Mouse (Mus musculus): ENCODE results near the gene Ccdc127. TPM values are rescaled to one million over a fixed set of nuclear protein-coding genes. Genes with fewer than 3 reads are reported as not detected.

Ccdc127 gene
- 46.6 and 50.9 TPM in 2 replicates for polyA plus RNA-seq (2014; fragmentation: Nextera tagmentation; extraction: Ambion mirVana)

GRCm38 (mm10) chr13:74349566-74350434 lies at the start of gene Ccdc127, which contains the start of gene Sdha:
Ccdc127 (plus strand) TSS chr13:74350309.
Sdha (minus strand) TSS chr13:74350280.
- Histone ChIP-seq H3K27me3 (replicated peaks; ENCODE audit: control insufficient read depth, insufficient read depth, low read length) (no peaks in the 10 kb centered on the region), H3K4me3 (ENCODE audit: low read depth, low read length) (peak within 1 kb of the TSS; percentile 93)
- 1% methylated on average over 57 of the region's 57 CpGs for WGBS

GRCm38 (mm10) chr13:74300925-74301606 lies 49.0 kb upstream of the Ccdc127 start:
- DNase-seq (ENCODE audit: low spot score) (peak; percentile 82), ATAC-seq (replicated peaks; ENCODE audit: low FRiP score, low TSS enrichment, low read depth) (peak; percentile 77)
- H3K9me3 ChIP-seq (ENCODE audit: control insufficient read depth, low read length): no peaks in the 10 kb centered on the region
- 43% methylated on average over 4 of the region's 4 CpGs for WGBS
- no peak overlapping the region for H3K4me2 ChIP-seq (ENCODE audit: low read length)
- H3K27ac ChIP-seq (ENCODE audit: low read depth): no peak overlapping the region
- H3K4me1 ChIP-seq (replicated peaks; ENCODE audit: control insufficient read depth, insufficient read depth, low read length): no peaks in the 10 kb centered on the region
- peaks cover 39% of the 10 kb centered on the region for H3K36me3 ChIP-seq (ENCODE audit: control insufficient read depth, insufficient read depth, low read length)
- no peaks in the 10 kb centered on the region for H3K27me3 ChIP-seq (replicated peaks; ENCODE audit: control insufficient read depth, insufficient read depth, low read length)
- no peak overlapping the region for H3K4me3 ChIP-seq (ENCODE audit: low read depth, low read length)
- H3K9ac ChIP-seq (ENCODE audit: low read length): no peak overlapping the region

More at GRCm38 (mm10) chr13:74349566-74350434, at the start of gene Ccdc127, which contains the start of gene Sdha:
- no peaks in the 10 kb centered on the region for H3K9me3 ChIP-seq (ENCODE audit: control insufficient read depth, low read length)
- DNase-seq (ENCODE audit: low spot score) (peak; percentile 97), ATAC-seq (replicated peaks; ENCODE audit: low FRiP score, low TSS enrichment, low read depth) (peak; percentile 94)
- H3K4me1 ChIP-seq (replicated peaks; ENCODE audit: control insufficient read depth, insufficient read depth, low read length): peaks cover 13% of the 10 kb centered on the region
- peak within 1 kb of the TSS; percentile 91 for H3K9ac ChIP-seq (ENCODE audit: low read length)
- peak within 1 kb of the TSS; percentile 78; the same call in 1 of the 2 replicates for H3K27ac ChIP-seq (ENCODE audit: low read depth)
- H3K36me3 ChIP-seq (ENCODE audit: control insufficient read depth, insufficient read depth, low read length): peaks cover 22% of the 10 kb centered on the region
- peak within 1 kb of the TSS; percentile 84 for H3K4me2 ChIP-seq (ENCODE audit: low read length)

- no peak overlapping the region for H3K9ac ChIP-seq (ENCODE audit: low read length)
- DNase-seq (ENCODE audit: low spot score) (peak; percentile 55), ATAC-seq (replicated peaks; ENCODE audit: low FRiP score, low TSS enrichment, low read depth) (peak; percentile 63)
- H3K4me3 ChIP-seq (ENCODE audit: low read depth, low read length): no peak overlapping the region
- no peak overlapping the region for H3K4me2 ChIP-seq (ENCODE audit: low read length)
- H3K27ac ChIP-seq (ENCODE audit: low read depth): no peak overlapping the region
- WGBS: 65% methylated on average over 6 of the region's 6 CpGs
- H3K9me3 ChIP-seq (ENCODE audit: control insufficient read depth, low read length): no peaks in the 10 kb centered on the region
- peaks cover 45% of the 10 kb centered on the region for H3K36me3 ChIP-seq (ENCODE audit: control insufficient read depth, insufficient read depth, low read length)
- no peaks in the 10 kb centered on the region for H3K27me3 ChIP-seq (replicated peaks; ENCODE audit: control insufficient read depth, insufficient read depth, low read length)
- H3K4me1 ChIP-seq (replicated peaks; ENCODE audit: control insufficient read depth, insufficient read depth, low read length): no peaks in the 10 kb centered on the region
Observed at GRCm38 (mm10) chr13:74301607-74301984, 48.5 kb upstream of the Ccdc127 start.

- WGBS: 83% methylated on average over 10 of the region's 10 CpGs
Observed at GRCm38 (mm10) chr13:74302050-74303037, 47.8 kb upstream of the Ccdc127 start.

GRCm38 (mm10) chr13:74305380-74305779 lies 44.7 kb upstream of the Ccdc127 start:
- no peak overlapping the region for H3K4me2 ChIP-seq (ENCODE audit: low read length)
- H3K27ac ChIP-seq (ENCODE audit: low read depth): no peak overlapping the region
- DNase-seq (ENCODE audit: low spot score): no peak
- no peak overlapping the region for H3K4me3 ChIP-seq (ENCODE audit: low read depth, low read length)
- 95% methylated on average over 6 of the region's 6 CpGs for WGBS
- no peaks in the 10 kb centered on the region for H3K4me1 ChIP-seq (replicated peaks; ENCODE audit: control insufficient read depth, insufficient read depth, low read length)
- H3K27me3 ChIP-seq (replicated peaks; ENCODE audit: control insufficient read depth, insufficient read depth, low read length): no peaks in the 10 kb centered on the region
- peaks cover 80% of the 10 kb centered on the region for H3K36me3 ChIP-seq (ENCODE audit: control insufficient read depth, insufficient read depth, low read length)
- no peak overlapping the region for H3K9ac ChIP-seq (ENCODE audit: low read length)
- no peak for ATAC-seq (replicated peaks; ENCODE audit: low FRiP score, low TSS enrichment, low read depth)
- no peaks in the 10 kb centered on the region for H3K9me3 ChIP-seq (ENCODE audit: control insufficient read depth, low read length)

More at GRCm38 (mm10) chr13:74302050-74303037, 47.8 kb upstream of the Ccdc127 start:
- Histone ChIP-seq H3K9me3 (ENCODE audit: control insufficient read depth, low read length) (no peaks in the 10 kb centered on the region), H3K27me3 (replicated peaks; ENCODE audit: control insufficient read depth, insufficient read depth, low read length) (no peaks in the 10 kb centered on the region), H3K9ac (ENCODE audit: low read length) (no peak overlapping the region), H3K36me3 (ENCODE audit: control insufficient read depth, insufficient read depth, low read length) (peaks cover 52% of the 10 kb centered on the region), H3K27ac (ENCODE audit: low read depth) (no peak overlapping the region), H3K4me3 (ENCODE audit: low read depth, low read length) (no peak overlapping the region), H3K4me2 (ENCODE audit: low read length) (no peak overlapping the region), H3K4me1 (replicated peaks; ENCODE audit: control insufficient read depth, insufficient read depth, low read length) (no peaks in the 10 kb centered on the region)
- DNase-seq (ENCODE audit: low spot score): no peak
- 0 out of 2 replicates have a peak, but pooled peaks have one; percentile 23 for ATAC-seq (replicated peaks; ENCODE audit: low FRiP score, low TSS enrichment, low read depth)

- no peaks in the 10 kb centered on the region for H3K4me1 ChIP-seq (replicated peaks; ENCODE audit: control insufficient read depth, insufficient read depth, low read length)
- no peak overlapping the region for H3K4me3 ChIP-seq (ENCODE audit: low read depth, low read length)
- DNase-seq (ENCODE audit: low spot score) (no peak), ATAC-seq (replicated peaks; ENCODE audit: low FRiP score, low TSS enrichment, low read depth) (no peak)
- no peak overlapping the region for H3K9ac ChIP-seq (ENCODE audit: low read length)
- no peaks in the 10 kb centered on the region for H3K9me3 ChIP-seq (ENCODE audit: control insufficient read depth, low read length)
- no peak overlapping the region for H3K27ac ChIP-seq (ENCODE audit: low read depth)
- H3K4me2 ChIP-seq (ENCODE audit: low read length): no peak overlapping the region
- WGBS: 96% methylated on average over 1 of the region's 1 CpGs
- no peaks in the 10 kb centered on the region for H3K27me3 ChIP-seq (replicated peaks; ENCODE audit: control insufficient read depth, insufficient read depth, low read length)
- H3K36me3 ChIP-seq (ENCODE audit: control insufficient read depth, insufficient read depth, low read length): peaks cover 84% of the 10 kb centered on the region
Observed at GRCm38 (mm10) chr13:74305780-74306179, 44.3 kb upstream of the Ccdc127 start.

GRCm38 (mm10) chr13:74314616-74315015 lies 35.5 kb upstream of the Ccdc127 start:
- H3K9ac ChIP-seq (ENCODE audit: low read length): no peak overlapping the region
- H3K9me3 ChIP-seq (ENCODE audit: control insufficient read depth, low read length): no peaks in the 10 kb centered on the region
- H3K36me3 ChIP-seq (ENCODE audit: control insufficient read depth, insufficient read depth, low read length): peaks cover 23% of the 10 kb centered on the region
- H3K4me3 ChIP-seq (ENCODE audit: low read depth, low read length): no peak overlapping the region
- peaks cover 6% of the 10 kb centered on the region for H3K4me1 ChIP-seq (replicated peaks; ENCODE audit: control insufficient read depth, insufficient read depth, low read length)
- no peak overlapping the region for H3K27ac ChIP-seq (ENCODE audit: low read depth)
- no peak overlapping the region for H3K4me2 ChIP-seq (ENCODE audit: low read length)
- 97% methylated on average over 3 of the region's 3 CpGs for WGBS
- ATAC-seq (replicated peaks; ENCODE audit: low FRiP score, low TSS enrichment, low read depth): no peak
- no peaks in the 10 kb centered on the region for H3K27me3 ChIP-seq (replicated peaks; ENCODE audit: control insufficient read depth, insufficient read depth, low read length)
- DNase-seq (ENCODE audit: low spot score): no peak

- Histone ChIP-seq H3K4me1 (replicated peaks; ENCODE audit: control insufficient read depth, insufficient read depth, low read length) (peaks cover 6% of the 10 kb centered on the region), H3K27ac (ENCODE audit: low read depth) (peak overlapping the region; percentile 40; the same call in 1 of the 2 replicates), H3K4me2 (ENCODE audit: low read length) (peak overlapping the region; percentile 71), H3K9ac (ENCODE audit: low read length) (peak overlapping the region; percentile 71), H3K9me3 (ENCODE audit: control insufficient read depth, low read length) (no peaks in the 10 kb centered on the region), H3K36me3 (ENCODE audit: control insufficient read depth, insufficient read depth, low read length) (peaks cover 20% of the 10 kb centered on the region), H3K27me3 (replicated peaks; ENCODE audit: control insufficient read depth, insufficient read depth, low read length) (no peaks in the 10 kb centered on the region), H3K4me3 (ENCODE audit: low read depth, low read length) (peak overlapping the region; percentile 74)
- DNase-seq (ENCODE audit: low spot score) (no peak), ATAC-seq (replicated peaks; ENCODE audit: low FRiP score, low TSS enrichment, low read depth) (no peak)
- WGBS: 26% methylated on average over 4 of the region's 4 CpGs
Observed at GRCm38 (mm10) chr13:74316386-74316785, 33.7 kb upstream of the Ccdc127 start.

Data from intestine, embryonic 14.5 days (tissue).